Mouse (Mus musculus): ENCODE measurements at regions not wholly inside any gene's neighbourhood (a gene's known extent, or its start where the extent isn't known, plus 50 kb on each side); places are given as distances from the start of the nearest gene placed in this dataset.

- H3K9ac ChIP-seq (ENCODE audit: insufficient read depth, low read depth) = no peak overlapping the region
- H3K79me2 ChIP-seq (replicated peaks; ENCODE audit: control insufficient read depth, extremely low read depth, insufficient read depth, poor library complexity, severe bottlenecking) = no peaks in the 10 kb centered on the region
- H3K4me1 ChIP-seq (ENCODE audit: control insufficient read depth in 1 of 2, insufficient read depth in 2 of 2) = no peaks in the 10 kb centered on the region
- H3K9me3 ChIP-seq (replicated peaks; ENCODE audit: low read length) = peaks cover 42% of the 10 kb centered on the region
- no peak for DNase-seq (ENCODE audit: extremely low read depth)
- H3K27me3 ChIP-seq (replicated peaks) = no peaks in the 10 kb centered on the region
- H3K4me3 ChIP-seq (replicated peaks in 1 of 3; ENCODE audit: low read depth in 2 of 3, low read length in 2 of 3, poor library complexity in 1 of 3) = no peak overlapping the region
- TF ChIP-seq EP300 (IDR thresholded peaks at IDR 0.05; ENCODE audit: low read length) (no peak), ELF1 (IDR thresholded peaks at IDR 0.05; ENCODE audit: low read depth, low read length) (no peak), JUN (IDR thresholded peaks at IDR 0.05; ENCODE audit: insufficient read depth, low read depth, low read length) (no peak), MXI1 (IDR thresholded peaks at IDR 0.05; ENCODE audit: low read depth, low read length) (no peak), BHLHE40 (IDR thresholded peaks at IDR 0.05; ENCODE audit: low read depth, low read length) (no peak), RCOR1 (conservative IDR thresholded peaks at IDR 0.05; ENCODE audit: low read depth, low read length) (no peak), MAX (IDR thresholded peaks at IDR 0.05; ENCODE audit: low read length) (no peak), SIN3A (IDR thresholded peaks at IDR 0.05; ENCODE audit: low read length) (no peak), SMC3 (IDR thresholded peaks at IDR 0.05; ENCODE audit: low read depth, low read length) (no peak)
- dilution Hi-C loops (cut with MboI; ENCODE audit: extremely low pct_ligation_motif_present, extremely low pct_unique_long_range_greater_than_20kb, low sequenced_read_pairs) (no loop called here), in situ Hi-C loops (cut with MboI; ENCODE audit: low pct_ligation_motif_present, low pct_unique_long_range_greater_than_20kb, low sequenced_read_pairs) (no loop called here)
- H3K36me3 ChIP-seq (replicated peaks in 1 of 2; ENCODE audit: control insufficient read depth in 1 of 2, insufficient read depth in 1 of 2, low read length in 1 of 2) = no peaks in the 10 kb centered on the region
- H3K27ac ChIP-seq (ENCODE audit: insufficient read depth, low read depth) = no peak overlapping the region
- H3K4me2 ChIP-seq (ENCODE audit: insufficient read depth, low read depth, poor library complexity, severe bottlenecking) = no peak overlapping the region
Measured at GRCm38 (mm10) chr15:72296648-72297047, 1537.7 kb upstream of the Gm6569 start.

GRCm38 (mm10) chr15:72312417-72312816 lies 1521.9 kb upstream of the Gm6569 start:
- Histone ChIP-seq H3K36me3 (replicated peaks in 1 of 2; ENCODE audit: control insufficient read depth in 1 of 2, insufficient read depth in 1 of 2, low read length in 1 of 2) (no peaks in the 10 kb centered on the region), H3K9ac (ENCODE audit: insufficient read depth, low read depth) (no peak overlapping the region), H3K4me1 (ENCODE audit: control insufficient read depth in 1 of 2, insufficient read depth in 2 of 2) (no peaks in the 10 kb centered on the region), H3K27me3 (replicated peaks) (no peaks in the 10 kb centered on the region), H3K4me2 (ENCODE audit: insufficient read depth, low read depth, poor library complexity, severe bottlenecking) (no peak overlapping the region), H3K9me3 (replicated peaks; ENCODE audit: low read length) (peaks cover 38% of the 10 kb centered on the region), H3K27ac (ENCODE audit: insufficient read depth, low read depth) (no peak overlapping the region), H3K4me3 (replicated peaks in 1 of 3; ENCODE audit: low read depth in 2 of 3, low read length in 2 of 3, poor library complexity in 1 of 3) (no peak overlapping the region), H3K79me2 (replicated peaks; ENCODE audit: control insufficient read depth, extremely low read depth, insufficient read depth, poor library complexity, severe bottlenecking) (no peaks in the 10 kb centered on the region)
- in situ Hi-C loops (cut with MboI; ENCODE audit: low pct_ligation_motif_present, low pct_unique_long_range_greater_than_20kb, low sequenced_read_pairs) (no loop called here), dilution Hi-C loops (cut with MboI; ENCODE audit: extremely low pct_ligation_motif_present, extremely low pct_unique_long_range_greater_than_20kb, low sequenced_read_pairs) (no loop called here)
- TF ChIP-seq JUND (conservative IDR thresholded peaks at IDR 0.05; ENCODE audit: low read depth, low read length) = no peak
- no peak for DNase-seq (ENCODE audit: extremely low read depth)

- dilution Hi-C loops (cut with MboI; ENCODE audit: extremely low pct_ligation_motif_present, extremely low pct_unique_long_range_greater_than_20kb, low sequenced_read_pairs) = no loop called here
- H3K27me3 ChIP-seq (replicated peaks) = no peaks in the 10 kb centered on the region
- H3K4me1 ChIP-seq (ENCODE audit: control insufficient read depth in 1 of 2, insufficient read depth in 2 of 2) = no peaks in the 10 kb centered on the region
- in situ Hi-C loops (cut with MboI; ENCODE audit: low pct_ligation_motif_present, low pct_unique_long_range_greater_than_20kb, low sequenced_read_pairs) = no loop called here
- H3K4me2 ChIP-seq (ENCODE audit: insufficient read depth, low read depth, poor library complexity, severe bottlenecking) = no peak overlapping the region
- H3K79me2 ChIP-seq (replicated peaks; ENCODE audit: control insufficient read depth, extremely low read depth, insufficient read depth, poor library complexity, severe bottlenecking) = no peaks in the 10 kb centered on the region
- H3K27ac ChIP-seq (ENCODE audit: insufficient read depth, low read depth) = no peak overlapping the region
- H3K9me3 ChIP-seq (replicated peaks; ENCODE audit: low read length) = peaks cover 30% of the 10 kb centered on the region
- TF ChIP-seq RCOR1 (conservative IDR thresholded peaks at IDR 0.05; ENCODE audit: low read depth, low read length) (no peak), SMC3 (IDR thresholded peaks at IDR 0.05; ENCODE audit: low read depth, low read length) (no peak), NRF1 (IDR thresholded peaks at IDR 0.05; ENCODE audit: low read depth, low read length) (no peak), ZNF384 (IDR thresholded peaks at IDR 0.05; ENCODE audit: low read depth, low read length) (no peak), GABPA (IDR thresholded peaks at IDR 0.05; ENCODE audit: insufficient replicate concordance, low read depth, low read length) (no peak), JUN (IDR thresholded peaks at IDR 0.05; ENCODE audit: insufficient read depth, low read depth, low read length) (no peak), HCFC1 (IDR thresholded peaks at IDR 0.05; ENCODE audit: low read depth, low read length) (no peak), ZKSCAN1 (IDR thresholded peaks at IDR 0.05; ENCODE audit: borderline replicate concordance, low read depth, low read length) (no peak), ZC3H11A (IDR thresholded peaks at IDR 0.05; ENCODE audit: low read depth, low read length) (no peak), TBP (conservative IDR thresholded peaks at IDR 0.05; ENCODE audit: low read depth, low read length) (no peak), MAFK (IDR thresholded peaks at IDR 0.05; ENCODE audit: insufficient replicate concordance, low read length) (no peak), POLR2AphosphoS2 (IDR thresholded peaks at IDR 0.05; ENCODE audit: low read depth, low read length) (no peak), E2F4 (IDR thresholded peaks at IDR 0.05; ENCODE audit: insufficient replicate concordance, low read depth, low read length) (no peak), UBTF (IDR thresholded peaks at IDR 0.05; ENCODE audit: low read depth, low read length) (no peak)
- no peak overlapping the region for H3K9ac ChIP-seq (ENCODE audit: insufficient read depth, low read depth)
- no peak overlapping the region for H3K4me3 ChIP-seq (replicated peaks in 1 of 3; ENCODE audit: low read depth in 2 of 3, low read length in 2 of 3, poor library complexity in 1 of 3)
- DNase-seq (ENCODE audit: extremely low read depth) = no peak
- no peaks in the 10 kb centered on the region for H3K36me3 ChIP-seq (replicated peaks in 1 of 2; ENCODE audit: control insufficient read depth in 1 of 2, insufficient read depth in 1 of 2, low read length in 1 of 2)
Measured at GRCm38 (mm10) chr15:72321528-72321927, 1512.8 kb upstream of the Gm6569 start.
